Mouse (Mus musculus) stomach, postnatal 0 days (tissue): Measurements from ENCODE around the gene Kremen1. TPM values are rescaled to one million over a fixed set of nuclear protein-coding genes. Genes with fewer than 3 reads are reported as not detected.
A peak's percentile ranks its signal among the peaks of the same experiment; 100 is the strongest.

Source experiments
- ATAC-seq: fragments of 200-750 bp; cut with Nextera tagmentation; 2 replicates; pipeline ENCODE4 v1.8.0; 2017; ENCODE audit not compliant: low FRiP score, low TSS enrichment
- DNase-seq: peaks from one replicate; pipeline ENCODE4 v3.0.0-alpha.2; 2016; ENCODE audit warnings: low spot score
- H3K27ac ChIP-seq: fragments of 300-500 bp; sonication (generic); replicated peaks from 2 replicates; pipeline ENCODE4 v1.5.1; 2014; ENCODE audit warnings: mild to moderate bottlenecking, control low read depth
- H3K27me3 ChIP-seq: fragments of 300-500 bp; sonication (generic); 2 replicates; pipeline ENCODE4 v1.6.1; 2014; ENCODE audit warnings: low read length; ENCODE audit not compliant: control insufficient read depth, insufficient read depth
- H3K36me3 ChIP-seq: fragments of 300-500 bp; sonication (generic); 2 replicates; pipeline ENCODE4 v1.6.1; 2014; ENCODE audit warnings: low read length, mixed read lengths; ENCODE audit not compliant: control insufficient read depth, insufficient read depth
- H3K4me1 ChIP-seq: fragments of 300-500 bp; sonication (generic); replicated peaks from 2 replicates; pipeline ENCODE4 v1.6.1; 2014; ENCODE audit warnings: antibody characterized with exemption; ENCODE audit not compliant: control insufficient read depth, insufficient read depth
- H3K4me2 ChIP-seq: fragments of 300-500 bp; sonication (generic); replicated peaks from 2 replicates; pipeline ENCODE4 v1.6.1; 2014; ENCODE audit warnings: low read depth, mild to moderate bottlenecking, control low read depth, moderate library complexity
- H3K4me3 ChIP-seq: fragments of 300-500 bp; sonication (generic); 2 replicates; pipeline ENCODE4 v1.5.1; 2014; ENCODE audit warnings: low read depth, low read length, control low read depth
- H3K9ac ChIP-seq: fragments of 300-500 bp; sonication (generic); 2 replicates; pipeline ENCODE4 v1.6.1; 2014; ENCODE audit warnings: mild to moderate bottlenecking, low read length, control low read depth, mixed read lengths
- H3K9me3 ChIP-seq: fragments of 300-500 bp; sonication (generic); 2 replicates; pipeline ENCODE4 v1.6.1; 2016; ENCODE audit warnings: low read length; ENCODE audit not compliant: control insufficient read depth
- CTCF ChIP-seq: IDR thresholded peaks from 2 replicates; pipeline ENCODE4 v1.5.1; 2016; ENCODE audit warnings: antibody characterized with exemption, low read depth, mild to moderate bottlenecking, moderate library complexity
- EP300 ChIP-seq: optimal IDR thresholded peaks from 2 replicates; pipeline ENCODE3; 2016; ENCODE audit warnings: antibody characterized with exemption
- WGBS: fragments of 180-500 bp; shearing (Covaris S2); extraction: QIAGEN DNeasy Blood & Tissue Kit; methylation state at CpG from one replicate; pipeline ENCODE4 v1.1.7; 2014; 5-methylcytosine and 5-hydroxymethylcytosine counted together
- polyA plus RNA-seq: library from polyadenylated mRNA; unstranded; fragments of >200 nt; fragmentation: Nextera tagmentation; extraction: Ambion mirVana; gene quantifications from 2 replicates; pipeline ENCODE4 v1.2.1, GENCODE M21; 2015

Kremen1 gene
- polyA plus RNA-seq, 1 experiment from 2014 or later, result 12.7 TPM

DNA sequence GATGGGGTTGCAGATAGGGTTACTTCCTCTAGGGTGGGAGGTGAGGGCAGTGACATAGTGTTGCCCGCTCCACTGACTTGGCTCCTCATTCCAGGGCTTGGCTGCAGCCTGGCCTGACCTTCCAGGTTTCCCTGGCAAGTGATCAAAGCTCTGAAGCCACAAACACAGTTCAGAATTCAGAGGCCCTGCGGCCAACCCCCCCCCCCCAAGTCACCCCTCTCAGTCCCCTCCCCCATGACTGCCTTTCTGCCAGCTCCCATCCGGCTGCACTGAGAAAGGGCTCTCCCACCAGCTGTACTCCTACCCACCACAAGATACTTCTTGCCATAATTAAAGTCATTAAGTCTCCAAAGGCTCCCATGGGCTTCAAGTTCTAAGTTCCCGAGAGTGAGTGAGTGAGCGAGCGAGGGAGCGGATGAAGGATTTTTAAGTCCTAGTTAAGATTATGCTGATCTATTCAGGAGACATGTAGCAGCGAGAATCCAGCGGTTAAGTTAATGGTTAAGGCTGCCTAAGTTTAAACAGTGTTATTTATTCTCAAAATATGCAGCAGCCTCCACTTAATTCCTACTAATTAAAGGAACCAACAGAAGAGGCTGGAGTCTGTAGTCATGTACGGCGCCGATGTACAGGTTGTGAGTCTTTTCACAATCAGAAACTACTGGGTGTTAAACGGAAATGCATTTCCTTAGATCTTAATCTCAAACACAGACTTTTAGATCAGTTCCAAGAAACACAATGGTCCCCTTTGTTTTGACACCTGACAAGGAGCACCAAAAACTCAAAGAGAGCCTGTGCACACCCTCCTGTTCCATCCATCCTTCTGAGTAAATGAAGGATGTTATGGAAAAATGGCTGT, 36.0 kb upstream of the Kremen1 start:
- Histone ChIP-seq H3K27me3 (no peaks in the 10 kb centered on the region), H3K27ac (no peak overlapping the region), H3K4me1 (0 out of 2 replicates have a peak, but pooled peaks cover 2% of the 10 kb centered on the region), H3K9me3 (no peaks in the 10 kb centered on the region), H3K4me3 (no peak overlapping the region), H3K9ac (0 out of 2 replicates have a peak overlapping the region, but pooled peaks have one; percentile 23), H3K36me3 (no peaks in the 10 kb centered on the region), H3K4me2 (no peak overlapping the region)
- ATAC-seq (peak; percentile 66), DNase-seq (peak; percentile 76)
- no peak for TF ChIP-seq EP300
- no peak for TF ChIP-seq CTCF
- WGBS, result 35% methylated on average over 13 of the region's 13 CpGs

DNA sequence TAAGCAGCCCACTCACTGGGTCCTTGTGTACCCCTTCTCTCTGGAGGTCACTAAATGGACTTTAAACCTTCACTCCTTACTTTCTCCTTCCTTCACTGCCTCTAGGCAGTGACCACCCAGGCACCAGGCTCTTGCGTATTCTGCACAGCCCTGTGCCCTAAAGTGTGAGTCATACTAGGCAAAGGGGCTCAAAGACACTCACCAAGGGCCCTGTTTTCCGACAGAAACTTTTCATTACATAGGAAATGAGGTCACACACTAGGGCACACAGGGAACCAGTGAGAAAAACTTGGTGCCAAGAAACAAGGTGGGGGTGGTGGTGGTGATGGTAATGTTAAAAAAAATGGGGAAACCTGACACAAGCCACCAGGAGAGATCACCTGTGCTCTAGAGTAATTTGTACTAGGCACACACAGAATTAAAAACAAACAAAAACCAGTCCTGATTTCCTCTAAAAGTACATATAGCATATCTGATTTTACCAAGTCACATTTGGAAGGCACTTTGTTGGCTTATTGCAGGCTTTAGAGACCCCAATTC, 35.3 kb upstream of the Kremen1 start:
- 40% methylated on average over 2 of the region's 2 CpGs for WGBS
- Histone ChIP-seq H3K27ac (peak overlapping the region; percentile 49; the same call in 1 of the 2 replicates), H3K36me3 (no peaks in the 10 kb centered on the region), H3K4me3 (no peak overlapping the region), H3K4me2 (no peak overlapping the region), H3K27me3 (no peaks in the 10 kb centered on the region), H3K9me3 (no peaks in the 10 kb centered on the region), H3K9ac (no peak overlapping the region), H3K4me1 (0 out of 2 replicates have a peak, but pooled peaks cover 2% of the 10 kb centered on the region)
- DNase-seq (peak; percentile 34), ATAC-seq (peak; percentile 64)
- TF ChIP-seq CTCF (no peak), EP300 (no peak)

DNA sequence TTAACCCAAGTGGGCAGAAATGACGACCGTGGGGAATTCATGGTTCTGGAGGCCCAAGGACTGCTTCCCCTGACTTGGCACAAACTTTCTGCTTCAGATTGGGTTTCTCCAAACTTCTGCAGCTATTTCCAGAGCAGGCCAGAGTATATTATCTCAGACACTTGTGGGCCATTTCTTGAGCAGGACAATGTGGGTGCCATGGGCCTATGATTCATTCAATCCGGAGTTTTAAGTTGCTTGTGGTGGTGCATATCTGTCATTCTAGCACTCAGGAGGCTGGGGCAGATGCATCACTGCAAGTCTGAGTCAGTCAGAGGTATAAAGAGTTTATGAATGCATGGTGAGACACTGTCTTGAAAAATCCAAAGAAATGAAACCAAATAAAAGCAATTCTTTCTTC, 33.4 kb upstream of the Kremen1 start:
- Histone ChIP-seq H3K4me3 (no peak overlapping the region), H3K27me3 (no peaks in the 10 kb centered on the region), H3K9ac (no peak overlapping the region), H3K27ac (no peak overlapping the region), H3K4me1 (0 out of 2 replicates have a peak, but pooled peaks cover 2% of the 10 kb centered on the region), H3K9me3 (no peaks in the 10 kb centered on the region), H3K36me3 (no peaks in the 10 kb centered on the region), H3K4me2 (no peak overlapping the region)
- 72% methylated on average over 3 of the region's 3 CpGs for WGBS
- ATAC-seq (no peak), DNase-seq (no peak)
- TF ChIP-seq CTCF (no peak), EP300 (no peak)

DNA sequence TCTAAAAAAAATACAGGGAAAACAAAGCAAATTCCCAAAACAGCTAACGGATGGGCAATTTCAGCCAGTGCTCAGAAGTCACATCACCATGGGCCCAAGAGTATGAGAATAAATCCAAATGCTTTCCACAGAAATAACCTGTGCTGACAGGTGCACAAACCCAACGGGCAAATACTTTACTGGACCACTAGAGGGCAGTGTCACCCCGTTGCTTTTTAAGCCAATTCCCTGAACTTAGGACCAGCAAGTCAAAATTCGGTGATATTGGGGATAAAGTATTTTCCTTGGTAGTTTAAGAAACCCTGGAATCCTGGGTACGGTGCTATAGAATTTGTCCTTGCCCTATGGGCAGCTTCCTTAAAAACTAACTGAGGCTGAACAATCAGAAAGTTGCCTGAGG, 29.3 kb upstream of the Kremen1 start:
- WGBS, result 15% methylated on average over 5 of the region's 5 CpGs
- no peaks in the 10 kb centered on the region for H3K9me3 ChIP-seq
- TF ChIP-seq CTCF (peak; percentile 98), EP300 (no peak)
- H3K4me3 ChIP-seq, result no peak overlapping the region
- no peaks in the 10 kb centered on the region; the same call in 1 of the 2 replicates for H3K4me1 ChIP-seq
- no peak overlapping the region for H3K4me2 ChIP-seq
- no peak overlapping the region for H3K9ac ChIP-seq
- ATAC-seq (no peak; the same call in 1 of the 2 replicates), DNase-seq (peak; percentile 68)
- peaks cover 6% of the 10 kb centered on the region for H3K36me3 ChIP-seq
- no peaks in the 10 kb centered on the region for H3K27me3 ChIP-seq
- H3K27ac ChIP-seq, result no peak overlapping the region

DNA sequence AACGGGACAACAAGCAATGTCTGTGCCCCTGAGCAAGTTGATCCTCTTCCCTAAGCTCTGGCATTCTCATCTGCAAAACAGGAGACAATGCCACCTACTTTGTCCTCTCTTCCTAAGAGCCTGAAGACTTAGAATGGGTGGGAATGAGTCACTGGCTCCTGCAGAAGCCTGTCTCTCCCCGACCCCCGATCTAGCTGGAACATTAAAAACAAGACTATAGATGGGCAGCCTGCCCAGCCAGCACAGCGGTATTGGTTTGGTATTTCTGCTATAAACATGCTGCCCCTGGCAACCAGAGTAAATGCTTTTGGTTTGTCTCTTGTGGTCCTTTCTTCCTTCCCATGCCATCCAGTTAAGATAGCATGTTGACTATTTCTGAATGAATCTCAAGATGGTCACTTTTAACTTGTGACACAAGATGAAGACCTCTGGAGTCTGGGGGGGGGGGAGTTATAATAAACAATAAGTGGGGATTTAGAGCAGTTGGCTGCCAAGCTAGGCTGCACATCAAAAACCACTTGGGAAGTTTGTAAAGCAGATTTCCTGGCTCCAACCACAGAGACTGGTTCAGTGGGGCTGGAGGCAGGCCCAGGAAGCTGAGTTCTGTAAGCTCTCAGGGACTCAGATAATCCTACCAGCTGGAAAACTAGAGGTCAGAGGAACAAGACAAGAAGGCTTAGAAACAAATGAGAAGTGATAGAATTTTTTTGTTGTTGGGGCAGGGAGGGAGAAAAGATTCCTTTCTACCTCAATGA, 28.6 kb upstream of the Kremen1 start:
- no peaks in the 10 kb centered on the region; the same call in 1 of the 2 replicates for H3K4me1 ChIP-seq
- DNase-seq (no peak), ATAC-seq (no peak)
- H3K27me3 ChIP-seq, result no peaks in the 10 kb centered on the region
- 34% methylated on average over 4 of the region's 4 CpGs for WGBS
- H3K4me2 ChIP-seq, result no peak overlapping the region
- H3K36me3 ChIP-seq, result peaks cover 9% of the 10 kb centered on the region
- H3K9ac ChIP-seq, result no peak overlapping the region
- no peak overlapping the region for H3K4me3 ChIP-seq
- peak overlapping the region; percentile 35; the same call in 1 of the 2 replicates for H3K27ac ChIP-seq
- TF ChIP-seq CTCF (no peak), EP300 (no peak)
- H3K9me3 ChIP-seq, result no peaks in the 10 kb centered on the region
